Mouse (Mus musculus) cerebellum, adult 2 months (tissue): ENCODE results near the gene Cyb5b.

Experiments used
- CTCF ChIP-seq: fragments of 200-500 bp; IDR thresholded peaks from 2 replicates; pipeline ENCODE4 v1.5.1; 2011; ENCODE audit warnings: low read depth, mild to moderate bottlenecking, control low read depth, low read length, moderate library complexity, borderline replicate concordance; ENCODE audit not compliant: insufficient read depth
- POLR2A ChIP-seq: fragments of 200-500 bp; IDR thresholded peaks from 2 replicates; pipeline ENCODE4 v1.6.1; 2011; ENCODE audit warnings: low read length, control low read depth, borderline replicate concordance; ENCODE audit not compliant: insufficient read depth

DNA sequence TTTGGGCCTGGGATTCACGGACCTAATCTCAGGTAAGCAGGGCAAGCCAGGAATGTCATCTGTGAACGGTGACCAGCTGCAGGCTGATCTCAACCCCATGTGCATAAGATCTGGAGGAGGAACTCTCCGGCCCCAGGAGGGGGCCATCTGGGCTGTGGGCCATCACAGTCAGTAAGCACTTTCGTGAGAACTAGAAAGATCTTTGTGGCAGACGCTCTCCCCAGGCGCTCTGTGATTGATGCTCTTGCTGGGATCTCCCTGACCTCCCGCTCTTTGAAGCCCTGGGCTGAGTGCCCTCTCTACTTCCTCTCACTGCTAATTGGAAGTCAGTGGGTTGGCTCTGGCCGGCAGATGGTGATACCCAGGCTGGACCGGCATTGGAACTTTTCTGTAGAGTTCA, 75.7 kb downstream of the Cyb5b start:
- TF ChIP-seq CTCF (no peak), POLR2A (no peak)
